Mouse (Mus musculus): ENCODE data around the gene Atp5s.

Atp5s gene

GRCm38 (mm10) chr12:69781480-69781879, 56.7 kb downstream of the Atp5s start:
- no peak for DNase-seq

GRCm38 (mm10) chr12:69781935-69782650, 57.3 kb downstream of the Atp5s start:
- no peak for DNase-seq

GRCm38 (mm10) chr12:69783247-69784025, 58.7 kb downstream of the Atp5s start:
- DNase-seq = no peak

GRCm38 (mm10) chr12:69785471-69785870, 60.7 kb downstream of the Atp5s start:
- no peak for DNase-seq

GRCm38 (mm10) chr12:69788380-69788779, 63.6 kb downstream of the Atp5s start:
- no peak for DNase-seq

- no peak for DNase-seq
Measured at GRCm38 (mm10) chr12:69789766-69790529, 65.2 kb downstream of the Atp5s start.

GRCm38 (mm10) chr12:69790530-69791505, 66.1 kb downstream of the Atp5s start, which contains the start of gene Cdkl1:
Cdkl1 (minus strand) TSS chr12:69791267.
- peak; percentile 58 for DNase-seq
